Mouse (Mus musculus) Muller cell, postnatal 12 days (primary cell): ENCODE measurements around the gene Ubn1.
A peak's percentile ranks its signal among the peaks of the same experiment; 100 is the strongest.

Experiments used
- DNase-seq: peaks from one replicate; pipeline ENCODE4 v3.0.0-alpha.2; 2015; ENCODE audit errors: inconsistent ontology term

Ubn1 gene

GRCm38 (mm10) chr16:5071974-5072373 lies 22.1 kb downstream of the Ubn1 start:
- DNase-seq, result no peak

GRCm38 (mm10) chr16:5074341-5074740 lies 24.5 kb downstream of the Ubn1 start:
- DNase-seq, result no peak

- no peak for DNase-seq
These were observed 35.3 kb downstream of the Ubn1 start for GRCm38 (mm10) chr16:5085196-5085595.

GRCm38 (mm10) chr16:5086179-5086578 lies 36.3 kb downstream of the Ubn1 start:
- DNase-seq, result no peak

DNA sequence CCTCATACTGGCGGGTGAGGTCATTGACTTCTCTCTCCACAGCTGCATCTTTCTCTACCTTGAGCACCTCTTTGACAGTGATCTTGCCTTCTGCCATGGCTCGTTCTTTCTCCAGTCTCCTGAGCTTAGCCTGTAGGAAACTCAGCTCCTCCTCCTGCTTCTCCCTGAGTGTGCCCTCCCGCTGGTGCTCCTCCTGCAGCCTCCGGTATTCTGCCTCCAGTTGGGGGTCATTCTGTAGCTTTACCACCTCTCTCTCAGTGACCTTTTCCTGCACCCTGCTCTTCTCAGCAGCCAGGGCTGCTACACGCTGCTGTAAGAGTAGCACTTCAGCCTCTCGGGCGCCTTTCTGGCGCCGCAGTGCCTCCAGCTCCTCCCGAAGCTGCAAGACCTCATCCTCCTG lies 39.2 kb downstream of the Ubn1 start:
- no peak for DNase-seq

DNA sequence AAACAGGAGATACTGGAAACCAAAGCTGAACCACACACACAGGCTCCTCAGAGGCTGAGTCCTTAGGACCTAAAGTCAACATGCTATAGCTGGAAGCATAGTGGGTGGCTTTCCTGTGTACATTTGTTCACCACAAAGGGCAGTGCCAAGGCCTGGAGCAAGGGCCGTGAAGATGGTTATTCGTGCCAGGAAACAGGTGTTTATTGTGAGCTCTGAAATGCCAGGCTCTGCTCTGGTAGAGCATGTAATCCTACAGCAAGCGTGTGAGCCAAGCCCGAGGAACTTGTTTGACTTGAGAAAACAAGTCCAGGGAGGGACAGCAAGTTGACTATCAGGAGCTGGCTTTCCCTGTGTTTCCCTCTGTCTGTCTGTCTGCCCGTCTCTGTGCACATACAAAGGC lies 43.4 kb downstream of the Ubn1 start:
- DNase-seq, result no peak

DNA sequence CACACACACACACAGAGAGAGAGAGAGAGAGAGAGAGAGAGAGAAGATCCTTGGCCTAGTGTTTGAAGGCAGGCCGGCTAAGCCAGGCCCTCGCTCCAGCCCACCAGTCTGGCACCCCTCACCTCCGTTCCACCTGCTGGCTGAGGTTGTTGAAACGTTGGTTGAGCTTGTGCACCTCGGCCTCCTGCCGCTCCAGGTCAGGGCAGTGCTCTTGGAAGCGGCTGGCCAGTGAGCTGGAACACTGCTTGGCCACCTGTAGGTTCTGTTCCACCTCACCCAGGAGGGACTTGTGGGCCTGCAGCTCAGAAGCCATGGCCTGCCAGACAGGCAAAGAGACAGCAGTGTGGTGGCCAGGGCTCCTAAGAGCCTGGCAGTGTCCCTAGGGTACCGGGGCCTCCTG lies 46.6 kb downstream of the Ubn1 start:
- DNase-seq, result no peak

GRCm38 (mm10) chr16:5101000-5101399 lies 51.1 kb downstream of the Ubn1 start:
- no peak for DNase-seq

GRCm38 (mm10) chr16:5109877-5110276 lies 60.0 kb downstream of the Ubn1 start:
- no peak for DNase-seq

DNA sequence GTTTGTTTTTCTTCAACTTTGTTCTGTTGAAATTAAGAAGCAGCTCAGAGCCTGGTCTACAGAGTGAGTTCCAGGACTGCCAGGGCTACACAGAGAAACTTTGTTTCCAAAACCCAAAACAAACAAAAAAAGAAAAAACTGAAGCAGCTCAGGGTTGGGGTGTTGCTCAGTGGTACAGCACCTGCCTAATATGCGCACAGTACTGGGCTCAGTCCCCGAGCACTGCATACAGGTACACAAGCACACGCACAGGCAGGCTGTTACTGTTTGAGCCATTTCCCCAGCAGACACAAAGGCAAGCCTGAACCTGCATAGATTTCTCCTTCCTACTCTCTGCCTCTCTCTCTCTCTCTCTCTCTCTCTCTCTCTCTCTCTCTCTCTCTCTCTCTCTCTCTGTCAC lies 61.2 kb downstream of the Ubn1 start:
- DNase-seq, result no peak

DNA sequence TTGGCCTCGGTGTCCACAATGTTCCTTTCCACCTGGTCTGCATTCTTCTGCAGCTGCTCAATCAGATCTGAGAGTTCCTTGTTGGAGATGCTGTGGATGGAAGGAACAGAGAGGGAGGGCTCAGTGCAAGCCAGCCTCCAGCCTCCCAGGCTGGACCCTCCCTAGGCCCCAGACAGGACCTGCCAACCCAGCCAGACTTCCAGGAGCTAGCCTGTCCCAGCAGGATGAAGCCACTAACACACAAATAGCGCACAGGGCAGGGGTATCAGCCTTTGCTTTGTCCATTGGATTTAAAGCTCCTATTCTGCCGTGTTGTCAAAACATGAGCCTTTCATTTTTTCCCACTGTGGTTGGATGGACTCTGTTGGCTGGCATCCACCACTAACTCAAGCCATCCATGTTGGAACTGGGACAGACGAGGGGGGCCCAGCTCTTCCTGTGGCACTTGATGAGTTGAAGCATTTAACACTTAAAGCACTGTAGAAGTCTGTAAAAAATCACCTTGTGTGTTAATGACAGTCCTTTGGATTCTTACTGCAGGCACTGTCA lies 63.2 kb downstream of the Ubn1 start:
- peak; percentile 34 for DNase-seq

DNA sequence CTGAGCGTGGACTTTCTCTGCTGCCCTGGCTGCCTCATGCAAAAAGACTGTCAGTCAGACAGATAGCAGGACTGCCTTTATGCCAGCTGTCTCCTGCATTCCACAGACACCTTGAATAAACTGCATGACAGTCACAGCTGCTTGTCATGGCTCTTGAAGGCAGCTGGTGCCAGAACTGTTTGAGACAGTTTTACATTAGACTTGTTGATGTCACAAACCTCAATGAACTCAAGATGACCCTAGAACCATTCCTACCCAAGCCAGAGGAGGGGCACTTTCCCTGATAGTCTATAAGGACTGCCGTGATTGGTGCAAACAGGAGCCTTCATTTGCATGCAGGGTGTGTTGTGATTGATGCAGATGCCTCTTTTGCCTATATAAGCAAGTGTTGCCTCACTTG lies 63.7 kb downstream of the Ubn1 start:
- DNase-seq, result peak; percentile 22

DNA sequence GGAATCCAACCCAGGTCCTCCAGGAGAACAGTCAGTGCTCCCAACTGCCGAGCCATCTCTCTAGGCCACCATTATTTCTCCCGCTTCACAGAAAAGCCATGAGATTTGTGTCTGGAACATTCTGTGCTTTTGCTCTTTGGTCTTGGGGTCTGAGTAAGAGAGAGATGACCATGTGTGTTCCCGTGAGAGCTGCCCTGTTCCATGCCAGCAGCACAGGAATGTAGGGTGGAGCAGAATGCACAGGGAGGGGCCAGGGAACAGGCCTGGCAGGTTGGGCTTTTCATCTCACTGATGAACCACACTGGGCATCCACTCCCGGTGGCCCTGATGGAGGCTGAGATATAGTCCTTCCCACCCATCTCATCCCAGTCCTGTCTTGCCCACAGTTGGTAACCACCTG lies 69.5 kb downstream of the Ubn1 start:
- DNase-seq, result no peak

GRCm38 (mm10) chr16:5119845-5120244 lies 70.0 kb downstream of the Ubn1 start:
- no peak for DNase-seq

- DNase-seq, result no peak
These were observed 73.6 kb downstream of the Ubn1 start for GRCm38 (mm10) chr16:5123476-5123875.

DNA sequence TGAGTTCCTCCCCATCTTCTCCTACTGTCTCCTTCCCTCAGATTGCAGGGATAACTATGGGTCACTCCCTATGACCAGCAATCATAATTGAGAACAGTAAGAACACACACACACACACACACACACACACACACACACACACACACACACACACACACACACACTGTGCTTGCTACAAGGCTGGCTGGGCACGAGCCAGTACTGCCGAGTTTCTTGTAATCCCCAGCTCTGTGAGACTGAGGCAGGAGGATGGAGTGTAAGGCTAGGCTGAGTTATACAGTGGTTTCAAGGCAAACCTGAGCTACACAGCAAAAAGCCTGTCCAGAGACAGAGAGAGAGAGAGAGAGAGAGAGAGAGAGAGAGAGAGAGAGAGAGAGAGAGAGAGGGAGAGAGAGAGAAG lies 80.3 kb downstream of the Ubn1 start:
- no peak for DNase-seq

DNA sequence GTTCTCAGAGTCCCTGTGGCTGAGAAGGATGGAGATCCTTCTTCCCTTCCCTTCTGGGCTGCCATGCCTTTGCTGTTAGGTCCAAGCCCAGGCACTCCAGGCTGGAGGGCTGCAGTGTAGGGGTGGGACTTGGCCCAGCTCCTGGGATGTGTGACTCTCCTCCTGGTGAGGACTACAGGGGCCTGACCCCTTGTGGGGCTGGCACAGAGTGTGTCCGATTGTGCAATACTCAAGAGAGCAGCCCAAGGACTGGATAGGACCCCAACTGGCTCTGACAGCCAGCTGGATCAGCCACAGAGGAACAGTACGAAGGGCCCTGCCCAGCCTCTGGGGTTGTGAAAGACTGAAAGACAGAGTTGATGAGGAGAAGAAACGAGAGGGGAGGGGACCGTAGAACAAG lies 80.9 kb downstream of the Ubn1 start:
- peak; percentile 73 for DNase-seq

- DNase-seq, result no peak
These were observed 81.5 kb downstream of the Ubn1 start for GRCm38 (mm10) chr16:5131251-5131922.

- peak; percentile 43 for DNase-seq
These were observed 82.5 kb downstream of the Ubn1 start, which contains the start of gene Ppl for GRCm38 (mm10) chr16:5132401-5132801. TSS of gene Ppl (minus strand) at chr16:5132421.

DNA sequence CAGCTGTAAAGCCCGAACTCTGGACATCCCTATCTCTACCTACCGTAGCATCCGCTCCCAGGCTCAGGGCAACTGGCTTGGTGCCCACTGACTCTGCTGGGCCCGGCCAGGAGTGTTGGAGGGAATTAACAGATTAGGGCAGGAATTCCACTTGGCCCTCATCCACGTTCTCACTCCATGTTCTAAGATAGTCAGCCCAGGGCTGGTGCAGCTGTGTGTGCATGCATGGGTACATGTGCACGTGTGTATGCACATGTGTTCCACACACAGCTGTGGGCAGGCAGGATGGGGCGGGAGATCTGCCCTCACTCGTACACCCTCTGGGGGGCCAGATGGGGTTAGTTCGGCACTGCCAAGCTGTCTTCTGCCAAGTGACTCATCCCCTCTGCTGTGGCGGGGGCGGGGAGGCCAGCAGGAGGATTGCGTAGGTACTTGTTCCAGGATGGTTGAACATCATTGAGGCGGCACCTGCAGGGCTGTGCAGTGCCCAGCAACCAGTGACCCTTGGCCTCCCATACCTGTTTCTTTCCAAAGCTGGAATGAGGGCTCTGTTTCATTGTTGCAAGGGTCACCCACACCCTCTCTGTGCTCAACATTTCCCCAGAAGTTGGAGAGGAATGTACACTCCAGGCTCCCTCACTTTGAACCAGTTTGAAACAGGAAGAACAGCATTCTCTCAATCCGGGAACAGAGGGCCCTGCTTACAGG lies 84.9 kb downstream of the Ubn1 start:
- peak; percentile 65 for DNase-seq

DNA sequence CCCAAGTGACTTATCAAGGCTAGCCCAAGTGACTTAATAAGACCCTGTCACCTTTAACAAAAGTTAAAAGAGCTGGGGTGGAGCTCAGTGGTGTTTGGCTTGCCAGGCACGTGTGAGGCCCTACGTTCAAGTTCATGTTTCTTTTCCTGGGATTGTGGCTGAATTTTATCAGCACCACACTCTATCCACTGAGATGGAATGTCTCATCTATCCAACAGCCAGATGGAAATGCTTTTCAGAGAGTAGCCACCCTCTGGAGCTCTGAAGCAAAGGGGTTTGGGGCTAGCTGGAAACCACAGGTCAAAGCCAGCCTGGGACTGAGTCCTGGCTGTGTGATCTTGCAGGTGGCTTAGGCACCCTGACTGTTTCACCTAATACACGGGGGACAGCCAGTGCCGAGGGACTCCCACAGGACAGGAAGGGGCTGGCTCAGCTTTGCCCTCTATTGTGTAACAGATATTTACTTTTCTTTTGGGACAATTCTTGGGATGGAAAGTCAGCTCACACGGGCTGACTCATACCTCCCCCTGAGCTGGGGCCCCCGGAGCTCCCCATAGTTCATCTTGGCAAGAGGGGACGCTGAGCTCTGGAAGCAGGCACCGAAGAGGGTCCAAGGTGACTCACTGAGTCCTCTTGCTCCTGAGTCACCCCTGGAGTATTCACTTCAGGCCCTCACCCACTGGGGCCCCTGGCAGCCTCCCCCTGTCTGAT lies 85.8 kb downstream of the Ubn1 start:
- DNase-seq, result peak; percentile 86
